Mouse (Mus musculus) heart, adult 11 months (tissue): ENCODE results near the gene Gzmf.
"Not testable (repeated sequence)": the region's sequence is repeated elsewhere in the genome, so short reads cannot be mapped to it uniquely, and the experiment has no call there.

Source experiments
- DNase-seq: peaks from one replicate; pipeline ENCODE4 v3.0.0; 2022

Gzmf gene

DNA sequence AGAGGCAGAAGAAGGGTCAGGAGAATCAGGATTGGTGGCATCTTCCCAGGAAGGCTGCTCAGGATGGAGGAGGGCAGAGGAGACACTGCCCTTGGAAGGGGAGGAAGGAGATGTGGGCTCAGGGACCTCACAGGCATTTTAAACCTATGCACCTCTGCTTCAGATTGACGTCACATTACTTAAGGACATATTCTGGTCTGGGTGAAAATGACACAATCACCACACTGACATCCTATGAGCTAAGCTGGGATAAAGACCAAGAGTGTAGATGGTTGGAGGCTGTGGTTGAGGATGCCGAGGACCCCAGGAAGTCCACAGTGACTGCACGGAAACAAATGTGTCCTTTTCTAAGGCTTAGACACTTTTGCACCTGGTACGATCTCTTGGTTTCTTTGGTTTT lies at the start of gene Gzmf:
Gene Gzmf (minus strand): TSS at position 101 of the 400 bp plus-strand sequence.
- DNase-seq, result peak; percentile 36

- DNase-seq, result no peak
These were observed 29.2 kb upstream of the Gzmf start for GRCm38 (mm10) chr14:56240409-56240808.

DNA sequence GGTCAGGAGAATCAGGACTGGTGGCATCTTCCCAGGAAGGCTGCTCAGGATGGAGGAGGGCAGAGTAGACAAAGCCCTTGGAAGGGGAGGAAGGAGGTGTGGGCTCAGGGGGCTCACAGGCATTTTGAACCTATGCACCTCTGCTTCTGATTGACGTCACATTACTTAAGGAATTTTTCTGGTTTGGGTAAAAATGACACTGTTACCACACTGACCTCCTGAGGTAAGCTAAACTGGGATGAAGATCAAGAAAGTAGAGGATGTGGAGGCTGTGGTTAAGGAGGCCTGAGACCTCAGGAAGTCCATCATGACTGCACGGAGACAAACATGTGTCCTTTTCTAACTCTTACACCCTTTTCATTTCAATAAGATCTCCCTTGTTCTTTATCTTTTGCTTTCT lies 23.3 kb upstream of the Gzmf start, which contains the start of gene Gzmc:
Gene Gzmc (minus strand): TSS at position 101 of the 400 bp plus-strand sequence.
- peak; percentile 76 for DNase-seq

- peak; percentile 64 for DNase-seq
These were observed 5.6 kb downstream of the Gzmf start for GRCm38 (mm10) chr14:56205613-56206012.

GRCm38 (mm10) chr14:56205021-56205420 lies 6.2 kb downstream of the Gzmf start:
- peak; percentile 64 for DNase-seq

DNA sequence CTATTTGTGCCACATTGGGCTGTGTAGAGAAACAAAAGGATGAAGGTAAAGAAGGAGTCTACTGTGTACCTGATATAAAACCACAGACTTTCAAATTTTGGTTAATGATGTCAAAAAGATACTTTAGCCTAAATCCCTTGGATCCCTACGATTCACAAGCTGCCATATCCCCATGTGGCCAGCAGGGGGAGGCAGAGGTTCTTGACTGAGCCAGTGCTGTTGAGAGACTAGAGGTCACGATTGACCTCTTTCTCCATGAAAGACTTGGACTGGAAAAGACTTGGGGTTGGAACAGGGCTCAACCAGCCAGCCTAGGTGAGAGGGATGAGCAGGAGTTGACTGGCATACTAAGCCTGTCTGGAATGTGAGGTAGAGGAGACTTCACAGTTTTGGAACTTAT lies 7.2 kb downstream of the Gzmf start:
- peak; percentile 73 for DNase-seq

DNA sequence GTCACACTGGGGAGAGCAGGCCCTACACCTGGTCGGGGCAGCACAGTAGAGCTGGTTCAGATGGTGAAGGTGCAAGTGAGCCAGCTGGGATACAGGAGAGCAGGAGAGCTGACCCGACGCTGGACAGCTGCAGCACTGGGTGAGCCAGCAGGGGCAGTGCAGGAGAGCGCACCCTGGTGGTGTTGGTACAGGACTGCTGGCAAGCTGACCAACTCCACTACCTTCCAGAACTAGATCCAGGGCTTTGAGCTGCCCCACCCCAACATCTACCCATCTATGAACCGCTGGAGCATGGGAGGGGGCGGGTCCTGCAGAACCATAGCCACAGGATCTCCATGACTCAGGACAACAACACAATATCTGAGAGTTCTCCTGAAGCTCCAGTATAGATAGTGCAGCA lies 24.3 kb downstream of the Gzmf start:
- DNase-seq, result peak; percentile 68

- peak; percentile 70 for DNase-seq
These were observed 24.7 kb downstream of the Gzmf start for GRCm38 (mm10) chr14:56186521-56186920.

DNA sequence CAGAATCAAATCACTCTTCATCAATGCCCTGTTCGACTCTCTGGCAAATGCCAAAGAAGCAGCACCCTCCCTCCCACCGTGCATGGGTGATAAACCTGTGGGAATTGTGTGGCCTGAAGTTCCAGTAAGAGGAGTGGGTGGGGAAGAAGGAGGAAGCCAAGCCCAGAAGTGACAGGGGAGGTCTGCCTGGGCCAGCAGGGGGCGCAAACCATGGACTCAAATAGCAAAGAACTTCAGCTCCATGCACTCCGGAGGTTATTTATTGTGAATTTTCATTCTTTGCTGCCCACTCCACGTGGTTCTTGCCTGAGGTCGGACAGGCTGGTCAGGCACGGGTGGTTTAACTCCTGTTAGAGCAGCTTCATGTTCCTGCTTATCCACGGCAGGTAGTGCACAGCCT lies 33.6 kb downstream of the Gzmf start:
- DNase-seq, result peak; percentile 79

DNA sequence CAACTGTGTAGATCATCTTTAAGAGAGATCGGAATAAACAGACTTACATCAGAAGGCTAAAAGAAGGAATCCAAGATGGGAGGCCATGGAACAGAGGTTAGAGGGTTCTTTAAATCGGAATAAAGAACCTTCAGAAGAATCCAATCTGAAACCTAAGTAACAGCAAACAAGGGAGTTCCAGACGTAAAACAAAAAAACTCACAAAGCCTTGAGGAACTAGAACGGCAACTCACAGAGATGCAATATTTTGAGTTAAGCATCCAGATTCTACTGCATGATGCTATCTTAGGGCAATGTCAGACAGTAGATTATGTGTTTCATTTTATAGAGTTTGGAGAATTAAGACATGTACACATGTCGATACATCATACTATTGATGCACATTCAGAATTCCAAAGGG lies 36.7 kb downstream of the Gzmf start, which contains the start of gene Gzmn:
Gene Gzmn (minus strand): TSS at position 101 of the 400 bp plus-strand sequence.
- DNase-seq, result no peak

- DNase-seq, result no peak
These were observed 37.8 kb downstream of the Gzmf start for GRCm38 (mm10) chr14:56173396-56173795.

DNA sequence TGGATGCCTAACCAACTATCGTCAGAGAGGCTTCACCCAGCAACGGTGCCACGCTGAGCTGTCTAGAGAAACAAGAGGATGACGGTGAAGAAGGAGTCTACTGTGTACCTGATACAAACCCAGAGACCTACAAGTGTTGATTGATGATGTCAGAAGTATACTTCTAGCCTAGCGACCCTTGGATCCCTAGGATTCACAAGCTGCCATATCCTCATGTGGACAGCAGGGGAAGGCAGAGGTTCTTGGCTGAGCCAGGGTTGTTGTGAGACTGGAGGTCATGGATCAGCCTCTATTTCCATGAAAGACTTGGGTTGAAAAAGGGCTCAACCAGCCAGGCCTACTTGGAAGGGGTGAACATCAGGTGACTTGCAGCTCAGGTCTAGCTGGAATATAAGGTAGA lies 38.5 kb downstream of the Gzmf start:
- no peak for DNase-seq

- no peak for DNase-seq
These were observed 43.2 kb downstream of the Gzmf start for GRCm38 (mm10) chr14:56168009-56168408.

- no peak for DNase-seq
These were observed 49.1 kb downstream of the Gzmf start for GRCm38 (mm10) chr14:56162109-56162508.

DNA sequence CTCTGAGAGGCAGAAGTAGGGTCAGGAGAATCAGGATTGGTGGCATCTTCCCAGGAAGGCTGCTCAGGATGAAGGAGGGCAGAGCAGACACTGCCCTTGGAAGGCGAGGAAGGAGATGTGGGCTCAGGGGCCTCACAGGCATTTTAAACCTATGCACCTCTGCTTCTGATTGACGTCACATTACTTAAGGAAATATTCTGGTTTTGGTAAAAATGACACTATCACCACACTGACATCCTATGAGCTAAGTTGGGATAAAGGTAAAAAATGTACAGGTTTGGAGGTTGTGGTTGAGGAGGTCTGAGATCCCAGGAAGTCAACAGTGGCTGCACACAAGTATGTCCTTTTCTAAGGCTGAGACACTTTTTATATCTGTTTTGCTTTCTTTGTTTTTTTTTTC lies 51.7 kb downstream of the Gzmf start, which contains the start of gene Gzmg:
Gene Gzmg (minus strand): TSS at position 101 of the 400 bp plus-strand sequence.
- not testable (repeated sequence) for DNase-seq

- DNase-seq, result peak; percentile 79
These were observed 55.9 kb downstream of the Gzmf start for GRCm38 (mm10) chr14:56155340-56155739.
